In genomic region chr10:105686876-105687275, GRCm38 (mm10) we compare ENCODE assay signal across 19 mouse cellular contexts.
DNase-seq lines count a peak whose midpoint lies in the region; ATAC-seq and TF ChIP-seq lines count a peak whose summit lies in the region.
"Had no signal": no experiment of that assay in that cellular context is flagged by ENCODE, and none has a peak within 500 bp of the region (broad histone marks: within the 10 kb centered on the region; RNA-seq: fewer than 3 reads in every experiment).

No protein-coding gene starts in this region.

- peak; percentile 5 for DNase-seq in cerebellum, adult 11 months
- DNase-seq in cerebellum, adult 11-12 months, result no peak
- DNase-seq in kidney, postnatal 0 days (ENCODE audit: low spot score), result peak; percentile 18
- no peak for DNase-seq in kidney, adult 18-20 months
- peak; percentile 3 for DNase-seq in urinary bladder, postnatal 14 days (ENCODE audit: low spot score)
- DNase-seq in urinary bladder, postnatal 10 days (ENCODE audit: low spot score), result no peak
- peak; percentile 17 for DNase-seq in lung, postnatal 36 days
- no peak for DNase-seq in embryo, embryonic 11 days
- DNase-seq: adrenal gland, postnatal 14 days; forebrain, postnatal 0 days; gastrocnemius, postnatal 14 days; heart, postnatal 36 days had no signal

- H3K4me3 ChIP-seq in kidney, postnatal 0 days (replicated peaks; ENCODE audit: low read depth, low read length), result no peak overlapping the region
- H3K4me3 ChIP-seq: embryonic facial prominence, embryonic 13.5 days; forebrain, embryonic 13.5 days; heart, embryonic 13.5 days; hindbrain, embryonic 15.5 days had no signal

- no peak overlapping the region for H3K27ac ChIP-seq in kidney, postnatal 0 days
- H3K27ac ChIP-seq: embryonic facial prominence, embryonic 13.5 days; forebrain, embryonic 13.5 days; heart, embryonic 13.5 days; hindbrain, embryonic 15.5 days had no signal

- H3K9me3 ChIP-seq in kidney, postnatal 0 days (replicated peaks; ENCODE audit: low read length), result no peaks in the 10 kb centered on the region
- H3K9me3 ChIP-seq: embryonic facial prominence, embryonic 13.5 days; forebrain, embryonic 13.5 days; hindbrain, embryonic 15.5 days had no signal

- H3K9ac ChIP-seq in kidney, postnatal 0 days (ENCODE audit: low read depth, low read length), result no peak overlapping the region
- H3K9ac ChIP-seq: embryonic facial prominence, embryonic 13.5 days; forebrain, embryonic 13.5 days; forebrain, postnatal 0 days; heart, embryonic 13.5 days; hindbrain, embryonic 15.5 days had no signal

- no peaks in the 10 kb centered on the region for H3K36me3 ChIP-seq in kidney, postnatal 0 days (ENCODE audit: insufficient read depth, low read length)
- H3K36me3 ChIP-seq: embryonic facial prominence, embryonic 13.5 days; heart, embryonic 13.5 days; hindbrain, embryonic 15.5 days had no signal

- no peak for ATAC-seq in kidney, postnatal 0 days (replicated peaks; ENCODE audit: low FRiP score, low read depth)
- ATAC-seq: activated CD4-positive, CD25-positive, alpha-beta regulatory T cell, adult 4 months; forebrain, embryonic 13.5 days; forebrain, postnatal 0 days; intestine, embryonic 16.5 days; Patski had no signal

- TF ChIP-seq CTCF in kidney, postnatal 0 days (IDR thresholded peaks at IDR 0.05; ENCODE audit: low read depth), result no peak

- WGBS in kidney, postnatal 0 days, result 67% methylated on average over 5 of the region's 5 CpGs

- no peak overlapping the region for H3K4me2 ChIP-seq in kidney, postnatal 0 days (ENCODE audit: low read length)
- H3K4me2 ChIP-seq: embryonic facial prominence, embryonic 13.5 days; forebrain, embryonic 13.5 days; heart, embryonic 13.5 days; hindbrain, embryonic 15.5 days had no signal

- no peaks in the 10 kb centered on the region for H3K4me1 ChIP-seq in kidney, postnatal 0 days (replicated peaks; ENCODE audit: insufficient read depth, low read length)
- H3K4me1 ChIP-seq: embryonic facial prominence, embryonic 13.5 days; forebrain, embryonic 13.5 days had no signal

- no peaks in the 10 kb centered on the region for H3K27me3 ChIP-seq in kidney, postnatal 0 days (ENCODE audit: insufficient read depth, low read length)
- H3K27me3 ChIP-seq: embryonic facial prominence, embryonic 13.5 days; forebrain, embryonic 13.5 days; heart, embryonic 13.5 days; hindbrain, embryonic 15.5 days; Patski had no signal

Comparison
In these comparisons a context has a peak if more than half of its experiments do, and no peak if none do; other contexts are left out.
1. DNase-seq: peak in cerebellum, adult 11 months (single experiment), kidney, postnatal 0 days (single experiment), urinary bladder, postnatal 14 days (single experiment) and lung, postnatal 36 days (single experiment); none in cerebellum, adult 11-12 months (single experiment), kidney, adult 18-20 months (single experiment), urinary bladder, postnatal 10 days (single experiment) and embryo, embryonic 11 days (single experiment).